In genomic region chr4:147433874-147434273, GRCm38 (mm10) we compare ENCODE assay signal across 12 mouse cellular contexts. TPM values are rescaled to one million over a fixed set of nuclear protein-coding genes. Genes with fewer than 3 reads are reported as not detected.
A peak's percentile ranks its signal among the peaks of the same experiment; 100 is the strongest.
DNase-seq lines count a peak whose midpoint lies in the region; ATAC-seq and TF ChIP-seq lines count a peak whose summit lies in the region.
"Had no signal": no experiment of that assay in that cellular context is flagged by ENCODE, and none has a peak within 500 bp of the region (broad histone marks: within the 10 kb centered on the region; RNA-seq: fewer than 3 reads in every experiment).

No protein-coding gene starts in this region.

- no peak overlapping the region for H3K27ac ChIP-seq in kidney, embryonic 14.5 days (ENCODE audit: low read depth, low read length)
- no peak overlapping the region for H3K27ac ChIP-seq in liver, postnatal 0 days (ENCODE audit: low read depth)

- 45% methylated on average over 2 of the region's 2 CpGs for WGBS in kidney, embryonic 14.5 days
- 40% methylated on average over 2 of the region's 2 CpGs for WGBS in liver, postnatal 0 days (ENCODE audit: insufficient replicate concordance)

- no peak for TF ChIP-seq EP300 in liver, postnatal 0 days (IDR thresholded peaks at IDR 0.05; ENCODE audit: low read depth)

- H3K9ac ChIP-seq in kidney, embryonic 14.5 days (ENCODE audit: low read depth, low read length), result no peak overlapping the region
- H3K9ac ChIP-seq in liver, postnatal 0 days (replicated peaks), result no peak overlapping the region

- TF ChIP-seq CTCF in G1E (IDR thresholded peaks at IDR 0.05; ENCODE audit: low read depth, low read length), result no peak
- TF ChIP-seq CTCF in liver, postnatal 0 days (IDR thresholded peaks at IDR 0.05; ENCODE audit: low read depth), result no peak

- ATAC-seq in kidney, embryonic 14.5 days (ENCODE audit: low FRiP score, low TSS enrichment), result 0 out of 2 replicates have a peak, but pooled peaks have one; percentile 26
- 0 out of 2 replicates have a peak, but pooled peaks have one; percentile 2 for ATAC-seq in G1E (ENCODE audit: extremely low read depth, insufficient number of reproducible peaks, low FRiP score, poor library complexity, severe bottlenecking)
- 0 out of 2 replicates have a peak, but pooled peaks have one; percentile 13 for ATAC-seq in erythroblast, adult 5-6 weeks (replicated peaks; ENCODE audit: low FRiP score, poor library complexity, severe bottlenecking)
- ATAC-seq in liver, postnatal 0 days, result no peak

- no peaks in the 10 kb centered on the region for H3K36me3 ChIP-seq in kidney, embryonic 14.5 days (ENCODE audit: control insufficient read depth, insufficient read depth, low read length)
- no peaks in the 10 kb centered on the region for H3K36me3 ChIP-seq in G1E (replicated peaks)
- no peaks in the 10 kb centered on the region for H3K36me3 ChIP-seq in liver, postnatal 0 days (replicated peaks; ENCODE audit: insufficient read depth, low read length)

- H3K4me2 ChIP-seq in kidney, embryonic 14.5 days (replicated peaks; ENCODE audit: low read depth, low read length), result no peak overlapping the region
- H3K4me2 ChIP-seq in liver, postnatal 0 days (ENCODE audit: low read depth, low read length), result no peak overlapping the region

- H3K4me1 ChIP-seq in kidney, embryonic 14.5 days (ENCODE audit: control insufficient read depth, insufficient read depth, low read length), result no peaks in the 10 kb centered on the region
- no peaks in the 10 kb centered on the region for H3K4me1 ChIP-seq in G1E (ENCODE audit: insufficient read depth, low read depth, low read length)
- H3K4me1 ChIP-seq in liver, postnatal 0 days (ENCODE audit: insufficient read depth), result no peaks in the 10 kb centered on the region

- DNase-seq in kidney, postnatal 36 days, result no peak
- no peak for DNase-seq in G1E (ENCODE audit: low spot score)
- DNase-seq in liver, postnatal 0 days, result peak; percentile 17
- no peak for DNase-seq in B cell, adult 2 months
- DNase-seq in retina, embryonic 14.5 days (ENCODE audit: low spot score), result no peak
- DNase-seq: heart, adult 18-20 months; kidney, adult 18-20 months; lung, postnatal 14 days; thymus, adult 2 months had no signal

- H3K27me3 ChIP-seq in kidney, embryonic 14.5 days (ENCODE audit: control insufficient read depth, insufficient read depth, low read length), result no peaks in the 10 kb centered on the region
- H3K27me3 ChIP-seq in G1E (ENCODE audit: insufficient read depth, low read length), result no peaks in the 10 kb centered on the region
- H3K27me3 ChIP-seq in liver, postnatal 0 days (ENCODE audit: insufficient read depth, low read length), result no peaks in the 10 kb centered on the region

- peaks cover 35% of the 10 kb centered on the region for H3K9me3 ChIP-seq in kidney, embryonic 14.5 days (ENCODE audit: control insufficient read depth, low read length)
- peaks cover 32% of the 10 kb centered on the region for H3K9me3 ChIP-seq in G1E (replicated peaks)
- H3K9me3 ChIP-seq in liver, postnatal 0 days (ENCODE audit: low read length), result peaks cover 15% of the 10 kb centered on the region

- no peak overlapping the region for H3K4me3 ChIP-seq in kidney, embryonic 14.5 days (ENCODE audit: low read length)
- H3K4me3 ChIP-seq in G1E (ENCODE audit: low read depth, low read length), result no peak overlapping the region
- no peak overlapping the region for H3K4me3 ChIP-seq in liver, postnatal 0 days (ENCODE audit: low read depth, low read length)

RNA-seq across cellular contexts. Expression of gene Zfp982, which starts 58.3 kb away (rescaled TPM):
- polyA plus RNA-seq in kidney, embryonic 14.5 days (2014; fragmentation: Nextera tagmentation; extraction: Ambion mirVana), result 8.6 and 10.7 TPM in 2 replicates
- total RNA-seq in G1E (2014; fragmentation: Nextera tagmentation) (0.68 TPM in 1 of 2 replicates, not detected in the other), G1E (2017) (0.35 and 0.44 TPM in 2 replicates)
- not detected in 2 replicates for polyA plus RNA-seq in G1E (2012)
- 0.58 and 1.3 TPM in 2 replicates for total RNA-seq in erythroblast, adult 5-6 weeks (2015; ENCODE audit: low replicate concordance)
- total RNA-seq in erythroblast, adult 5-6 weeks (2017; ENCODE audit: low replicate concordance), result 2.8 TPM in 1 of 2 replicates, not detected in the other
- 0.99 and 1.2 TPM in 2 replicates for polyA plus RNA-seq in liver, postnatal 0 days (2015; fragmentation: Nextera tagmentation; extraction: Ambion mirVana)
- total RNA-seq: neutrophil, adult 5-6 weeks had no signal
- polyA plus RNA-seq: thymus, adult 2 months had no signal
